Mouse (Mus musculus) adipocyte (in vitro differentiated cells): ENCODE measurements around the gene Ptprn2.

Source experiments
- DNase-seq: peaks from one replicate; pipeline ENCODE4 v3.0.0-alpha.2; 2016; ENCODE audit warnings: low spot score

The Ptprn2 gene

DNA sequence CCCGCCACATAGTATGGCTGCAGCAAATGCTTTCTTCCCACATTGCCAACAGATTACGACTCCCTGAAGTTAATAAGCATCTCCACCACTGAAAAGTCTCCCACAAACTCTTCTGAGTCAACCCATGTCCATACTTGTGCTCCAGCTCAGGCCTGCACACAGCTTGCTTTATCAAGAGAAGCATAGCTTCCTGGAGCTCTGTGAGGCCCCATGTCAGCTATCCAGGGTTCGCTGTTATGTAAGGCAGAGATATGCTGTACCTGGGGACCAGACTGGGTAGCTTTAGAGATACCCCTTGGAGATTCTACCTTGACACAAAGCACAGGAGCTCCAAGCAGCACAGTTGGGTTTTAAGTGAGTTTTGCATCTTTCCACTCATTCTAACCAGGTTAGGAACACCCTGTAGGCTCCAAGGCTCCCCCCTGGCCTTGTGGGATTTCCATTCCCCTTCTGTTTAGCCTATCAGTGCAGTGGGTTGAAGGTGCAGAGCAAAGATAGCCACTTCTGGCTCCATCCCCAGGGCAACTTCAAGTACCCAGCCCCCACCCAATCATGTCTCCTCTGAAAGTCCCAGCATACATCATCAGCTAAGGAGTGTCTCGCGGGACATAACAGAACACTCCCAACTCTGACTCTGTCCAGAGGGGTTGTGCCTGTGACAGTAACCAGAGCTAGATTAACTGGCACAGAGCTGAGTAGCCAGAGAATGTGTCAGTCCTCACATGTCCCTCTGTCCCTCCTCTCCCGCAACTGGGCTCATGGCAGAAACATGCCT, 572.9 kb downstream of the Ptprn2 start:
- no peak for DNase-seq

DNA sequence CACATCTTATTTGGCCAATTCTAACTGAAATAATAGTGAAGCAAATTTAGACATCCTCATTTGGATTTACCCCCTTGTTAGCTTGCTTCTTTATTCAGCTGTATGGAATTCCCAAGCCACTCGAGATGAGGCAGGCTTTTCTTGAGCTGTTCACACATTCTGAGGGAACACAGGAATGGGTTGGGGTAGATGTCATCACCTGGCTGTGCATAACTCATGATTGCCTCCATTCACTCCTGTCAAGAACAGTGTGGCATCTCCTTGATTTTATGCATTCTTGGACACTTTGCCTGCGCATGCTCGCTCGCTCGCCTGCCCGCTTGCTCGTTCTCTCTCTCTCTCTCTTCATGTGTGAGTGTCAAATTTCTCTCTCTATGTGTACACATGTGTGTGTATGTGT, 573.5 kb downstream of the Ptprn2 start:
- DNase-seq: no peak

DNA sequence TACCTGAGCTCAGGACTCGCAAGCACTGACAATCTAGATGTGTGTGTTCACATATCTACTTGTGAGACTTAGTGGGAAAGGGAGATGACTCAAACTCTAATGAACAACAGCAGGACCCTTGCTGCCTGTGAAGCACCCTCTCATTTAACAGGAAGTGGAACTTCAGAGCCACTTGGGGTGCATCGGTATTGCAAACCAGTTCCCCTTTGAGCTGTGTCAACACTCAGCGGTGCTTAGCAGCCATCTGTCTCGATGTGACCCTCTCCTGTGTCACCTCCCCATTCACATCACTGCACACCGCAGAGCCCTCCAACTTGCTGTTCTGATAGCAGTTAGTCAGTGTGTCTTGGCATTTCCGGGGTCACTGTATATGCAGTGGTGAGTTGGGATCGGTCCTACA, 592.1 kb downstream of the Ptprn2 start:
- no peak for DNase-seq

GRCm38 (mm10) chr12:117078945-117079344, 593.4 kb downstream of the Ptprn2 start:
- no peak for DNase-seq

GRCm38 (mm10) chr12:117079724-117080123, 594.2 kb downstream of the Ptprn2 start:
- no peak for DNase-seq

- DNase-seq: no peak
Measured at GRCm38 (mm10) chr12:117083856-117084701, 598.6 kb downstream of the Ptprn2 start.

DNA sequence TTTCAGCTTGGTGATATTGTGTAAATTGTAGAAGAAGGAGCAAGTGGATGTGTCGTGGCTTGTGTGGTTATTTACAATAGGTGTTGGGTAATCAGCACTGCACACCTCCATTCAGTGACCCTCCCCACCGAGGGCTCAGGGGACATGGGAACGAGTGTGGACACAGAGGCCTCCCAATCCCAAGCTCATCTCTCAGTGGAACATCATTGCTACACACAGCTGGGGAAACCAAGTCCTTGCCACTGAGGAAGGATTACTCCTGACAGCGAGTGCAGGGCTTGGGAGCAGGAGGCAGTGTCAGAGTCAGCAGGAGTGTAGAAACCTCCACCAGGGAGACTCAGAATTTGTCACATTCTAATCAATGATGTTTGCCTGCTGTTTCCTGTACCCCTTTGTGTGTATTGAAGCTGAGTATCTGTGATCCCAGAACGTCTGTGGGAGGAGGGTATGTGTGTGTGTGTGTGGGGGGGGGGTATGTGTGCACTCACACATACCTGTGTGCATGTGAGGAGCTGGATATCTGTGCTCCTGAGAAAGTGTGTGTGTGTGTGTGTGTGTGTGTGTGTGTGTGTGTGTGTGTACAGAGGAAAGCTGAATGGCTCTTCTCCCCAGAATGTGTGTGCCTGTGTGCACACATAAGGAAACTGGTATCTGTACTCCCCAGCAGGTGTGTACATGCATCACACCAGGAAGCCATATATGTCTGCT, 599.3 kb downstream of the Ptprn2 start:
- no peak for DNase-seq

GRCm38 (mm10) chr12:117085661-117086335, 600.3 kb downstream of the Ptprn2 start:
- DNase-seq: no peak

- no peak for DNase-seq
Measured at GRCm38 (mm10) chr12:117092345-117093107, 607.0 kb downstream of the Ptprn2 start.

DNA sequence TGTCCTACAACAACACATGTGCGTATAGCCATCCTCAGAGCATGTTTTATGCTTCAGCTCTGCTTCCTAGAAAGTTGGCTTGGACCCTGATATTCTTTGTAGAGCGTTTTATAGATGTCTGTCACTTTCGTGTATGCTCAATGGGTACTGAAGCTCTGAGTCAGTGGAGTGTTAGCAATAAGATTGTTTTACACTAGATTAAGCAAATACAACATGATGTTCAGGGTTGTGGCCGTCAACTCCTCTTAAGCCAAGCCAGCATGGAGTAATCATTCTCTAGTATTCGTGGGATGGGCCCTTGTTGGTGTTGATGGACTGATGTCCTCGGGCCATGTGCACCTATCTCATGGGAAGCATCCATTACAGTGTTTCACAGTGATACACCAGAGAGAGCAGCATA, 610.4 kb downstream of the Ptprn2 start:
- DNase-seq: no peak

DNA sequence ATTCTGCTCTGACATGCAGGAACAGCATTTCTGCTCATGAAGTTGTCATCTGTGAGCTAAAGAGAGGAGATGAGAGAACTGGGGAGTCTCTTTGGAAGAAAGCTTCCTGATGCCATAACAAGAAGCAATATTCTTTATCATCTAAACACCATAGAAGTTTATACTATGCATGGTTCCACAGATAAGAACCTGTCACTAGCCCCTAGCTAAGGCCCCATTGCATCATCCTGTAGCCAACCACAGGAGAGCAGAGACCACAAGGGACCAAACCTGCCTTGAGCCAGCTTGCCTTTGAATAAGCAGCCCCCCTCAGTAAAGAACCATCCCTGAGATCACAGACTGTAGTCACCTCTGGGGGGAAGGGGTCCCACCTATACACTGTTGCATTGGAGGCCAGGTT, 612.8 kb downstream of the Ptprn2 start:
- DNase-seq: no peak

GRCm38 (mm10) chr12:117106696-117107095, 621.2 kb downstream of the Ptprn2 start:
- DNase-seq: no peak

- no peak for DNase-seq
Measured at GRCm38 (mm10) chr12:117107143-117107616, 621.7 kb downstream of the Ptprn2 start.

DNA sequence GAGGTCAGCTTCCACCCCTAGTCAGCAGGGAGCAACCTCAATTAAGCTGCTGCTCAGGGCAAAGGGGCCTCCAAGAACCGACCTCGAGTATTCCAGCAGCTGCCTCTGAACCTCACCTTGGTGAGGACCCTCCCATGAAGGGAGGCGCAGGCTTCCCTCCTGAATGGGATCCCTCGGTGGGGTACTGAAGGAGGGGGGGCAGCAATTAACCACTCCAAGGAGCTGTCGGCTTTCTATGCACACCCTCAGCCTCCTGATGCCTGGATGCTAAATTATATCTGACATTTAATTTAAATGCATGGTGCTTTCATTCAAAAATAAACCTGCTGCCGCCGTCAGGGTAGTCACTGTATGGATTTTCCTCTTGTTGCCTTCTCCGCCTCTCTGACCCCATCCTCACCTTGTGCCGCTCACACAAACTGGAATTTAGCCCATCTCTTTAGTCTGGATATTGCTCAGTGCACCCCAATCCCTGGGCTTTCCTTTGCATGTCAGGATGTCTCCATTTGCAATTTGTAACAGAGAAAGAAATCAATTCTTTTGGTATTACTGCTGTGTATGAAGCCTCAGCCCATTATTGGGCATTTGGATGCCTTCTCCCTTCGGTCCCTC, 629.8 kb downstream of the Ptprn2 start:
- DNase-seq: no peak

DNA sequence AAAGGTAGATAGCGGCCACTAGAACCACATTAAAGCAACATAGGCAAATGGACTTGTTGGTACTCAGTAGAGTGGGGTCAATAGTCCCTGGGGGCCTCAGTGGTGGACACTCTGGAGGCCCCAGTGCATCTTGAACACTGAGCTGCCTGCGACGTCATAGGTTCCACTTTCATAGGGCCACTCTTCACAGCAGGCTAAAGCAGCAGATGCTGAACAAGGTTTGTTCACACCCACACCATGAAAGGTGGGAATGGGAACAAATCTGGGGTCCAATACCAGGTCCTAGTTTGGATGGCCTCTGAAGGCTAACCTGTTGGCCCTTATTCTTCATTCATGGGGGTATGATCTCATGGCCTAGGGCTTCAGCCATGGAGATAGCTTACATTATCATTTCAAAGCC, 641.6 kb downstream of the Ptprn2 start:
- DNase-seq: no peak

- no peak for DNase-seq
Measured at GRCm38 (mm10) chr12:117127485-117127884, 642.0 kb downstream of the Ptprn2 start.

DNA sequence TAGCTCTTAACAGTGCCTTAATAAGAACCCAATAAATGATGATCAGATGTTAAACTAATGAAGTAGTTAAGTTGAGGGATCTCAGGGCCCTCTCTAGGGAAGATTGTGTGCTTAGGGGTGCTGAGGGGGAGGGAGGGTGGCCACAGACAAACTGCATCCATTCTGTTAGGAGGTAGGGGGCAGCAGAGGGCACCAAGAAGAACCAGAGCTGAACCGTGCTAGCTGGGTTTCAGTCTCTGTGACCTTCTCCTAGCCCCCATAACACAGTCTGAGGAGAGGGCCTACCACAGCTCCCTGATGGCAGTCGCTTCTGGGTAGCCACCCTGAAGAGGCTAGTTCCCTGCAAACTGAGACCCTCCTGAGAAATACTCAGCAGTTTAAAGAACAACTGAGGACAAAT, 646.6 kb downstream of the Ptprn2 start:
- DNase-seq: no peak

DNA sequence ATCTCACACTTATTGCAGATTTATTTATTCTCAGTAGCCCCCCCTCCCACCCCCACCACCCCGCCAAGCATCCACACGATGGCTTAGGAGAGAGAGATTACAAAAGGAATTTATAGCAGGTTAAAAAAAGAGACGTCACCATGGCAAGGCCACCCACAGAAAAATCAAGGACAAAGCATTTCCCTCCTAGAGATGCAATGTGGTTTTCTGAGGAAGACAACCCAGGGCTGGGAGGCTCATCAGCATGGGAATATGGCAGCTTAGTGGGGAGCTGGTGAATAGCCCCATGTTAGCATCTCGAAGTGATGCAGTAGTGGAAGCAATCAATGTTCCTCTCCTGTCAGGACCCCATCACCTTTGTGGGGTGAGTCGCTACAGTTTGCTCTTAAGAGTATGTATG, 649.7 kb downstream of the Ptprn2 start:
- DNase-seq: no peak

DNA sequence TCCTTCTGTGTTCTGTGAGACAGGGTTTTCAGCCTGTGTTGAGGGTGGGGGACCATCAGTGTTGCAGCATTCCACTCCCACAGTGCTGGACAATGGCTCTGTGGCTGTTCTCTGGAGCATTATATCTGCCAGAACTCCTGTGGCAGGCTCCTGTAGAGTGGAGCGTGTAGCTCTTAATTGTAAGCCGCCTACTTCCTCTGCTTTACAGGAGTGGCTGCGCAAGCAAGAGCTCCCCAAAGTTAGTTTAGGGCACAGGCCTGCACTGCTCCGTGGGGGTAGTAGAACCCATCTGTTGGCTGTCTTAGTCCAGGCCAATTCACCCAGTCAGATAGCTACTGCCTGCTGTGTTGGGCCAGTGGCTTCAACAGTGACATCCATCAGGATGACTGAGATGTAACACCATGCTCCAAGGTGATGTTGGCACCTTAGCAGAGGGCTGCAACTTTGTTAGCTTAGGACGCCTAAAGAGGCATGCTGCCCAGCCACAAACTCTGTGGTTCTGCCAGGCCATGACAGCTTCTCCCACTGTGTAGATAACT, 651.0 kb downstream of the Ptprn2 start:
- DNase-seq: no peak

DNA sequence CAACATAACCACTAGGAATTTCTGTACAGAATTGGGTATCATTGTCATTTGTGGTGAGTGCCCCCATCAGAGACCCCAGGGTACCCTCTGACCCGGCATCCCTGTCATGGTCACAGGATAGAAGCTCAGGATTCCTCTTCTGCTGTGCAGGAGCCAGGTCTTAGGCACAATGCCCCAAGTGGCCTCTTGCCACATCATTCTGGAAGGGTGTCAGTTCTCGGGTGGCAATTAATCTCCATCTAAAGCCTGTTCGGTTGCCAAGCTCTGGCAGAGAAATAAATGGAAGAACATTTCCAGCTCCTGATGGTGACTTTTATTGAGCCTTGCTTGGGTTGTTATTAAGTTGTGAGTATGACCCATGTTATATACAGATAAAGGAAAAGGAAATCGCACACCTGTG, 655.4 kb downstream of the Ptprn2 start:
- DNase-seq: no peak

GRCm38 (mm10) chr12:117141394-117141793, 655.9 kb downstream of the Ptprn2 start:
- DNase-seq: no peak
